Mouse (Mus musculus) E14TG2a.4 (cell line): ENCODE measurements around the gene Bmp2k.

Source experiments
- CTCF ChIP-seq: conservative IDR thresholded peaks from 2 replicates; pipeline ENCODE4 v1.5.1; 2014; ENCODE audit warnings: low read length
- NANOG ChIP-seq: IDR thresholded peaks from 2 replicates; pipeline ENCODE4 v1.6.1; 2014; ENCODE audit warnings: borderline replicate concordance, low read length, mixed read lengths
- POU5F1 ChIP-seq: IDR thresholded peaks from 2 replicates; pipeline ENCODE4 v1.6.1; 2014; ENCODE audit warnings: low read length, borderline replicate concordance

DNA sequence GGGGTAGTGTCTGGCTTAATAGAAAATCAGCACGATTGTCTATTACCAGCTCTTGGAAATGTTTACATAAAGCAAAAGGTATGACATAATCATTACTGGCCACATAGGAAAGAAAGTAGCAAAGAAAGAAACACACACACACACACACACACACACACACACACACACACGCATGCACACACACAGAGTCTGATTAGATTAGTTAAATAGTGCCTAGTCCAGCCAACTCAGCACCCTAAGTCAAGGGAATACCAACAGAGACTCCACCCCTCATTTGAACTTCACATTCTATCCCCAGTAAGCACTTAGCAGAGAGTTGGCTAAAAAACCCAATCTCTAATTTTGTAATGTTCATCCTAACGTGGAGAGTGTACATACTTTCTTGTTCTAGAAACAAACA, 15.5 kb upstream of the Bmp2k start:
- no peak for TF ChIP-seq CTCF
- TF ChIP-seq NANOG: no peak
- TF ChIP-seq POU5F1: no peak
